Mouse (Mus musculus) hindbrain, embryonic 14.5 days (tissue): Measurements from ENCODE around the gene Atp9a. TPM values are rescaled to one million over a fixed set of nuclear protein-coding genes. Genes with fewer than 3 reads are reported as not detected.

Experiments
- microRNA-seq: library from miRNA; unstranded; fragments of <30 nt; microRNA quantifications from one replicate; pipeline ENCODE4, GENCODE M21; 2016
- polyA plus RNA-seq: library from polyadenylated mRNA; unstranded; fragments of >200 nt; fragmentation: Nextera tagmentation; extraction: Ambion mirVana; gene quantifications from 2 replicates; pipeline ENCODE4 v1.2.1, GENCODE M21; 2014

The Atp9a gene
- polyA plus RNA-seq, 1 experiment from 2014 or later, result 77.1 TPM

Small RNA genes within 50 kb of the gene (microRNA-seq; reads per million reads assigned to microRNA genes)
- gene Mir7004, result 3.1 reads per million, percentile 12 among the genes with 10 or more reads in this experiment

Other genes starting within 250 kb of the Atp9a start
- 3.4 and 3.7 TPM in 2 replicates for gene Nfatc2, start 140.8 kb downstream of the Atp9a start, polyA plus RNA-seq
- gene Sall4, start 25.5 kb upstream of the Atp9a start, polyA plus RNA-seq, result 0.37 and 1.7 TPM in 2 replicates
- gene Zfp64, start 213.2 kb upstream of the Atp9a start, polyA plus RNA-seq, result 27.3 and 29.7 TPM in 2 replicates